Comparison of ENCODE assay signal across 13 mouse cellular contexts in genomic region chr2:69857882-69858281, GRCm38 (mm10). TPM values are rescaled to one million over a fixed set of nuclear protein-coding genes. Genes with fewer than 3 reads are reported as not detected.
DNase-seq lines count a peak whose midpoint lies in the region; ATAC-seq and TF ChIP-seq lines count a peak whose summit lies in the region.
"Had no signal": no experiment of that assay in that cellular context is flagged by ENCODE, and none has a peak within 500 bp of the region (broad histone marks: within the 10 kb centered on the region; RNA-seq: fewer than 3 reads in every experiment).

No protein-coding gene starts in this region.

- no peak for TF ChIP-seq EP300 in heart, postnatal 0 days (IDR thresholded peaks at IDR 0.05; ENCODE audit: low read depth)

- H3K36me3 ChIP-seq in heart, postnatal 0 days (replicated peaks; ENCODE audit: control insufficient read depth, insufficient read depth, low read length) = no peaks in the 10 kb centered on the region
- no peaks in the 10 kb centered on the region for H3K36me3 ChIP-seq in midbrain, embryonic 11.5 days (ENCODE audit: control insufficient read depth, insufficient read depth, low read length)
- H3K36me3 ChIP-seq in midbrain, embryonic 16.5 days (ENCODE audit: control insufficient read depth, insufficient read depth, low read length) = no peaks in the 10 kb centered on the region
- H3K36me3 ChIP-seq: forebrain, embryonic 12.5 days had no signal

- H3K9ac ChIP-seq in heart, postnatal 0 days (replicated peaks; ENCODE audit: low read depth, low read length) = no peak overlapping the region
- no peak overlapping the region for H3K9ac ChIP-seq in midbrain, embryonic 11.5 days (ENCODE audit: low read length)
- no peak overlapping the region for H3K9ac ChIP-seq in midbrain, embryonic 16.5 days (ENCODE audit: low read depth, low read length)
- H3K9ac ChIP-seq: forebrain, embryonic 12.5 days had no signal

- intact Hi-C loops in heart, postnatal 25 days (cut with DNase I) = no loop called here

- H3K4me3 ChIP-seq in heart, postnatal 0 days (ENCODE audit: low read depth, low read length) = no peak overlapping the region
- H3K4me3 ChIP-seq in midbrain, embryonic 11.5 days (ENCODE audit: low read depth, low read length) = no peak overlapping the region
- H3K4me3 ChIP-seq in midbrain, embryonic 16.5 days (ENCODE audit: low read depth, low read length) = no peak overlapping the region
- H3K4me3 ChIP-seq: forebrain, embryonic 12.5 days had no signal

- H3K4me2 ChIP-seq in heart, postnatal 0 days (ENCODE audit: low read depth, low read length) = no peak overlapping the region
- H3K4me2 ChIP-seq in midbrain, embryonic 11.5 days = no peak overlapping the region
- H3K4me2 ChIP-seq in midbrain, embryonic 16.5 days (ENCODE audit: low read length) = no peak overlapping the region
- H3K4me2 ChIP-seq: forebrain, embryonic 12.5 days had no signal

- H3K4me1 ChIP-seq in heart, postnatal 0 days (ENCODE audit: control insufficient read depth, insufficient read depth) = peaks cover 7% of the 10 kb centered on the region
- peaks cover 7% of the 10 kb centered on the region for H3K4me1 ChIP-seq in midbrain, embryonic 11.5 days (ENCODE audit: control insufficient read depth, insufficient read depth, low read length)
- H3K4me1 ChIP-seq in midbrain, embryonic 16.5 days (ENCODE audit: control insufficient read depth, insufficient read depth, low read length) = peaks cover 9% of the 10 kb centered on the region

- peak; percentile 34 for TF ChIP-seq CTCF in heart, postnatal 0 days (IDR thresholded peaks at IDR 0.05; ENCODE audit: low read depth)

- WGBS in heart, postnatal 0 days = 80% methylated on average over 1 of the region's 1 CpGs
- 82% methylated on average over 1 of the region's 1 CpGs for WGBS in midbrain, embryonic 11.5 days
- 79% methylated on average over 1 of the region's 1 CpGs for WGBS in midbrain, embryonic 16.5 days

- no peaks in the 10 kb centered on the region for H3K27me3 ChIP-seq in heart, postnatal 0 days (ENCODE audit: control insufficient read depth, insufficient read depth, low read length)
- H3K27me3 ChIP-seq in midbrain, embryonic 11.5 days (ENCODE audit: control insufficient read depth, insufficient read depth, low read length) = no peaks in the 10 kb centered on the region
- no peaks in the 10 kb centered on the region for H3K27me3 ChIP-seq in midbrain, embryonic 16.5 days (ENCODE audit: control insufficient read depth, insufficient read depth, low read depth, low read length)
- H3K27me3 ChIP-seq: forebrain, embryonic 12.5 days had no signal

- DNase-seq in heart, postnatal 0 days (ENCODE audit: low spot score) = peak; percentile 22
- no peak for DNase-seq in heart, postnatal 25 days (ENCODE audit: low spot score)
- DNase-seq in midbrain, embryonic 11.5 days (ENCODE audit: low spot score, missing footprints) = peak; percentile 53
- DNase-seq in MEL-GATA-1-ER (ENCODE audit: extremely low read depth, low read depth) = peak; percentile 26
- DNase-seq in retina, embryonic 14.5 days (ENCODE audit: low spot score) = peak; percentile 51
- DNase-seq in adrenal gland, adult 18-20 months (ENCODE audit: low spot score in 2 of 2) = no peak
- DNase-seq: cerebellum, postnatal 36 days; heart, postnatal 4 days; kidney, postnatal 14 days; lung, postnatal 10 days had no signal

- H3K27ac ChIP-seq in heart, postnatal 0 days (ENCODE audit: low read depth) = no peak overlapping the region
- no peak overlapping the region for H3K27ac ChIP-seq in midbrain, embryonic 11.5 days (ENCODE audit: low read depth, low read length)
- no peak overlapping the region for H3K27ac ChIP-seq in midbrain, embryonic 16.5 days (ENCODE audit: low read length)
- H3K27ac ChIP-seq: forebrain, embryonic 12.5 days had no signal

- no peak for ATAC-seq in heart, postnatal 0 days (ENCODE audit: insufficient read depth, low read depth)
- no peak for ATAC-seq in midbrain, embryonic 11.5 days (ENCODE audit: low FRiP score)
- ATAC-seq in midbrain, embryonic 16.5 days = no peak
- ATAC-seq in cerebellum, adult (ENCODE audit: insufficient number of reproducible peaks, low FRiP score, low TSS enrichment) = no peak

- H3K9me3 ChIP-seq in heart, postnatal 0 days (replicated peaks; ENCODE audit: control insufficient read depth, low read length) = no peaks in the 10 kb centered on the region
- H3K9me3 ChIP-seq in midbrain, embryonic 11.5 days (ENCODE audit: control insufficient read depth, low read length) = no peaks in the 10 kb centered on the region
- H3K9me3 ChIP-seq in midbrain, embryonic 16.5 days (replicated peaks; ENCODE audit: control insufficient read depth, low read length, poor library complexity, severe bottlenecking) = no peaks in the 10 kb centered on the region
- H3K9me3 ChIP-seq: forebrain, embryonic 12.5 days had no signal

RNA-seq across cellular contexts. Expression of gene Ssb, which starts 3.5 kb away (rescaled TPM):
- total RNA-seq in heart, postnatal 0 days (2014; rRNA removed; ENCODE audit: low replicate concordance) = 31.0 and 31.9 TPM in 2 replicates
- polyA plus RNA-seq in heart, postnatal 0 days (2015; fragmentation: Nextera tagmentation; extraction: Ambion mirVana) = 157 and 172 TPM in 2 replicates
- 10 to 100 TPM; 59.5 to 71.5 TPM for total RNA-seq in heart, postnatal 25 days (2021)
- 440 and 468 TPM in 2 replicates for polyA plus RNA-seq in midbrain, embryonic 11.5 days (2014; fragmentation: Nextera tagmentation; extraction: Ambion mirVana)
- 241 and 245 TPM in 2 replicates for polyA plus RNA-seq in midbrain, embryonic 16.5 days (2015; fragmentation: Nextera tagmentation; extraction: Ambion mirVana)
- total RNA-seq in adrenal gland, adult 18-20 months (2021) = 100 to 1,000 TPM; 137 to 172 TPM

RNA-seq across cellular contexts. Expression of gene Mettl5, which starts 27.5 kb away (rescaled TPM):
- 7.0 and 13.1 TPM in 2 replicates for total RNA-seq in heart, postnatal 0 days (2014; rRNA removed; ENCODE audit: low replicate concordance)
- 43.3 and 45.7 TPM in 2 replicates for polyA plus RNA-seq in heart, postnatal 0 days (2015; fragmentation: Nextera tagmentation; extraction: Ambion mirVana)
- total RNA-seq in heart, postnatal 25 days (2021) = 10 to 100 TPM; 21.4 to 23.6 TPM
- polyA plus RNA-seq in midbrain, embryonic 11.5 days (2014; fragmentation: Nextera tagmentation; extraction: Ambion mirVana) = 37.6 and 41.4 TPM in 2 replicates
- 32.5 and 33.4 TPM in 2 replicates for polyA plus RNA-seq in midbrain, embryonic 16.5 days (2015; fragmentation: Nextera tagmentation; extraction: Ambion mirVana)
- 10 to 100 TPM; 15.7 to 17.3 TPM for total RNA-seq in adrenal gland, adult 18-20 months (2021)

RNA-seq across cellular contexts. Expression of gene Klhl23, which starts 36.1 kb away (rescaled TPM):
- 69.9 and 129 TPM in 2 replicates for total RNA-seq in heart, postnatal 0 days (2014; rRNA removed; ENCODE audit: low replicate concordance)
- 33.9 and 43.0 TPM in 2 replicates for polyA plus RNA-seq in heart, postnatal 0 days (2015; fragmentation: Nextera tagmentation; extraction: Ambion mirVana)
- total RNA-seq in heart, postnatal 25 days (2021) = 10 to 100 TPM; 39.1 to 45.6 TPM
- polyA plus RNA-seq in midbrain, embryonic 11.5 days (2014; fragmentation: Nextera tagmentation; extraction: Ambion mirVana) = 35.0 and 38.2 TPM in 2 replicates
- polyA plus RNA-seq in midbrain, embryonic 16.5 days (2015; fragmentation: Nextera tagmentation; extraction: Ambion mirVana) = 93.3 and 104 TPM in 2 replicates
- 1 to 10 TPM; 5.9 to 6.0 TPM for total RNA-seq in adrenal gland, adult 18-20 months (2021)

RNA-seq across cellular contexts. Expression of gene Ubr3, which starts 39.2 kb away (rescaled TPM):
- total RNA-seq in heart, postnatal 0 days (2014; rRNA removed; ENCODE audit: low replicate concordance) = 42.6 and 55.0 TPM in 2 replicates
- polyA plus RNA-seq in heart, postnatal 0 days (2015; fragmentation: Nextera tagmentation; extraction: Ambion mirVana) = 9.6 and 12.9 TPM in 2 replicates
- total RNA-seq in heart, postnatal 25 days (2021) = 100 to 1,000 TPM; 119 to 124 TPM
- 17.1 and 18.9 TPM in 2 replicates for polyA plus RNA-seq in midbrain, embryonic 11.5 days (2014; fragmentation: Nextera tagmentation; extraction: Ambion mirVana)
- 20.3 and 20.6 TPM in 2 replicates for polyA plus RNA-seq in midbrain, embryonic 16.5 days (2015; fragmentation: Nextera tagmentation; extraction: Ambion mirVana)
- total RNA-seq in adrenal gland, adult 18-20 months (2021) = 10 to 100 TPM; 66.6 to 85.9 TPM

Comparison
In these comparisons a context has a peak if more than half of its experiments do, and no peak if none do; other contexts are left out.
1. DNase-seq: peak in heart, postnatal 0 days (single experiment), midbrain, embryonic 11.5 days (single experiment), MEL-GATA-1-ER (single experiment) and retina, embryonic 14.5 days (single experiment); none in heart, postnatal 25 days (single experiment) and adrenal gland, adult 18-20 months (0 of 2).
2. RNA of gene Klhl23, which starts 36.1 kb away (total RNA-seq): 69.9 to 129 TPM in heart, postnatal 0 days and 39.1 to 45.6 TPM in heart, postnatal 25 days; 5.9 to 6.0 TPM in adrenal gland, adult 18-20 months; every median in the first group is over 4 times any median in the second.